Mouse (Mus musculus) T-helper 1 cell (primary cell): ENCODE results near the gene Parg.
"Not testable (repeated sequence)": the region's sequence is repeated elsewhere in the genome, so short reads cannot be mapped to it uniquely, and the experiment has no call there.

ENCODE experiments used
- in situ Hi-C: fragments of 300-600 bp; cut with MboI, MseI; formaldehyde crosslinking; loops from one replicate; pipeline ENCODE4 v1.15.1; 2025; ENCODE audit warnings: high pct_unique_total_duplicates

The Parg gene

DNA sequence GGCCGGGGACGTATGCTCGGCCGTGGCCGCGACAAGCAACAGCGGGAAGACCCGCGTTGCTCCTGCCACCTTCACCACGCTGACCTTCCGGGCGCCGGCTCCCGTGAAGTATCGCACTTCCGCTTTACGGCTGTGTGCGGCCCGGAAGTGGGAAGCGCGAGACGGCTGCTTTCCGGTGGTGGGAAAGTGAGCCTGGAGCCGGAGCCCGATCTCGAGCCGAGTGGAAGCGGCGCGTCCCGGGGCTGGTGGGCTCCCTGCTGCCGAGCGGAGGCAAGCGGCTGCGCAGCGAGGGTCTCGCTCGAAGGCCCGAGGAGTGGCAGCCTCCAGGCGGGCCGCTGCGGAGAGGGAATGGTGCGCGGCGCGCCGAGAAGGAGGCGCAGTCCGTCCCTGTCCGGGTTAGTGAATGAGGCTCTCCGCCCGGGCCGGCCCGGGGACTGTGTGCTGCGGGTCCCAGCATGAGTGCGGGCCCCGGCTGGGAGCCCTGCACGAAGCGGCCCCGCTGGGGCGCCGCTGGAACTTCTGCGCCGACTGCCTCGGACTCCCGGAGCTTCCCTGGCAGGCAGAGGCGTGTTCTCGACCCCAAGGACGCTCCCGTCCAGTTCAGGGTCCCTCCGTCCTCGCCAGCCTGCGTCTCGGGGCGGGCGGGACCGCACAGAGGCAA is at the start of gene Parg, which contains the start of gene Timm23:
Parg (plus strand) TSS at position 159 of the 661 bp plus-strand sequence.
Timm23 (minus strand) TSS at position 108 of the 661 bp plus-strand sequence.
- in situ Hi-C loops = no loop called here

DNA sequence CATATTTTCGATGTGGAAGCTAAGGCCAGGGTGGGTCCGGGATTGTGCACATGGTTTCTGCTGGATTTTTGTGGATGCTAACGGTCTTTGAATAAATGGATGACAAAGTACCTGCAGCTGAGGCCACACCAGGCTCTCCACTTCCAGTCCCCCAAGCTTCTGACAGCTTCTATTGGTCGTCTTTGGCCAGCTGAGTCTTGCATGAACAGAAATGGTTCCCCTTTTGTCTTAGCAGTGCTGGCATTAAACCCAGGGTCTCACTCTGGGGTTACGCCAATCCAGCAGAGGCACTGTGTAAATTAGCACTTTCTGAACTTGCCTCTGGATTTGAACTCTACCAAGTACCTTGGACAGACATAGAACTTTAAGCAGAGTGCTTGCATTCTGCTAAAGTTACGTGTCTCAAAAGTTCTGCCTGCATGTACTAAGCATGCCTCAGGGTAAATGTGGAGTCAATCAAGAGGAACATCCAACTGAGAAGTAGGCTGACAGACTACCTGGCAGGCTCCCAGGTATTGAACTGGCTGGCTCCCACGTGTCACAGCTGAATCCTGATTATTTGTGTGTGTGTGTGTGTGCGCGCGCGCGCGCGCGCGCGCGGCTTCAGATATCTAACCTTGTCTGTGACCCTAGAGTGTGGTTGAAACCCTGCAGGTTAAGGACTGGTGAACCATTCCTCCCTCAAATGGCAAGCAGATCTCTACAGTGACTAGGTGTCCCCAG is 49.3 kb upstream of the Parg start:
- in situ Hi-C loops = no loop called here

DNA sequence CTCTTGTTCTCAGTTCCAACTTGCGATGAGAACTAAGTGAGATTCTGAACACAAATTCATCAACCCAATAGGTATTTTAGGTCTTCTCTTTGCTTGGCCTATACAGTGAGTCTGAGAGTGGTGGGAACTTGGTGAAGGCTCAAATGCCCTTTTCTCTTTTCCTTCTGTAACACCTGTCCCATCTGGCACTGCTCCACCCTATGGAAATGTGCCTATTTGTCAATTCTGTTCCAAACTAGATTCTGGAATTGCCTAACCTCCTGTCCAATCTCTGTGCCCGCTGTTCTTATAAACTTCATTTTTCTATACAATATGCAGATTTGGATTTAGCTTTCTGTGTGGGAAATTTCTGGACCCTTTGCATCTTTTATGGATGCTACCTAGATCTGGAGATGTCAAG is 48.6 kb upstream of the Parg start:
- in situ Hi-C loops = no loop called here

DNA sequence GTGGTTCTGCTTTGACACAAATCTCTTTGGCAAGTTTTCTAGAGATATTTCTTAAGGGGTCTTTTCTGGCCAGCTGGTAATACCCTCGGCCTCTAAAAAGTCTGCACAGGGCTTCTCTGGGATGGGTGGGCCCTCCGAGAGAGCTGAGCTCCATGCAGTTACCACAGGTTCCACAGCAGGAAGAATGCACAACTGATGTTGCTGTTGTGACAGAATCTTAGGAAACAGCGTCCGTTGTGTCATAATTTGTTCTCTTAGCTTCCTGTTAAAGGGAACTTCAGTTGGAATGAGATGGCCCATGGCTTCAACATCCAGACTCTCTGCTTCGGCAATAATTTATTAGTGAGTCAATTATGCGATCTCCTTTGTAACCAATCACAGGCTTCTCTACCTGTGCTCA is 47.0 kb upstream of the Parg start:
- in situ Hi-C loops = loop anchor here (5.0 kb wide), 1 partner anchor 67 kb away; the partner anchor contains the start of genes Dph3 and Oxnad1

DNA sequence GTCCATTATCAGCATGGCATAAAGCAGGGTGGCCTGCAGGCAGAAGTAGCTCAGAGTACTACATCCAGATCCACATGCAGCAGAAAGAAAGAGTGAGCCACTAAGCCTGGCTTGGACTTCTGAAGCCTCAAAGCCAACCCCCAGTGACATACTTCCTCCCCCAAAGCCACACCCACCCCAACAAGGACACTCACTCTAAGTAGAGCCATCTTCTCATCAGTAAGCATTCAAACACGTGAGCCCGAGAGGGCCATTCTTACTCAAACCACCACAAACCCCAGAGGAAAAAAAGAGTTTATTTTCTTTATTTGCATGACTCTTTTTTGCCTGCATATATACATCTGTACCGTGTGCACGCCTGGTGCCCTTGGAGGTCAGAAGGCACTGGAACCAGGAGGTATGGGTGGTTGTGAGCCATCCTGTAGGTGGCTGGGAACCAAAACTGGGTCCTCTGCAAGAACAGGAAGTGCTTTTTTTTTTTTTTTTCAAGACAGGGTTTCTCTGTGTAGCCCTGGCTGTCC is 42.5 kb upstream of the Parg start:
- in situ Hi-C loops = loop anchor here (5.0 kb wide), 1 partner anchor 72 kb away; the partner anchor contains the start of genes Dph3 and Oxnad1

DNA sequence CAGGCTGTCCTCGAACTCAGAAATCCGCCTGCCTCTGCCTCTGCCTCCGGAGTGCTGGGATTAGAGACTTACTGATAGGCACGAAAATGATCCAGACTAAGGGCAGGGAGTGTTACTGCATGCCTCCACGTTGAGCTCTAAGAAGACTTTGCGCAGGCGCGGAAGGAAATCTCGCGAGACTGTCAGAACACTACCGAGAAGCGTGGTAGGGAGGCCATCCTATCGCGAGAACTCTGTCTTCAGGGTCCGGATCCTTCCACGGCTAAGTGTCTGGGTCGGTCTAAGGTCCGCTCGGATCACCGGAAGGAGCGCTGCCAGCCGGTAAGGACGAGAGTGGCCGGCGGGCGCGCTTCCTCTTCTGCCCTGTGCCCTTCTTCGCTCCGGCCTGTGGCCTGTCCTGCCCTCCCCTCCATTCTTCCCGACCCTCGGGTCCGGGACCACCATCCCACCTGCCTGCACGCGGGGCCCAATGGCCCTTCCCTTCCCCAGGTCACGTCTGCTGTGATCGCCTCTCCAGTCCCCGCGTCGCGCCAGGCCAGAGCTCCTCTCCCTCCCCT is 42.0 kb upstream of the Parg start, which contains the start of gene Ncoa4:
Ncoa4 (plus strand) TSS at position 176 of the 557 bp plus-strand sequence.
- in situ Hi-C loops = loop anchor here (5.0 kb wide), 1 partner anchor 72 kb away; the partner anchor contains the start of genes Dph3 and Oxnad1

DNA sequence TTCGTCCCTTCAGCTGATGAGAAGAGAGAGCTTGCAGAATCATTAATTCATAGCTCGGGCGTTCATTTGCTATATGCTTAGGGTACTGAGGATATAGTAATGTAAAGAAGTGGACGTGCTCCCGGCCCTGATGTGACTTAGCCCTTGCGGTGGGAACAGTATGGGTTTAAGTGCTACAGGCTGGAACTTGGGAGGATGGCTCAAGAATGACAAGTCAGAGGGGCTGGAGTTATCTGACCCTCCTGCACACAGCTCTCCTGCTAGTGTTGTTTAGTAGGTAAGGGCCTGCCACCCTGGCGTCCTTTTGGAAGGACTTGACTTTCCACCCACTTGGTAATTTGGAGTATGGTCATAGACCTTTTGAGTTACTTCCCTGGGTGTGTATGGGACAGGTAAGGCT is 41.2 kb upstream of the Parg start:
- in situ Hi-C loops = no loop called here

DNA sequence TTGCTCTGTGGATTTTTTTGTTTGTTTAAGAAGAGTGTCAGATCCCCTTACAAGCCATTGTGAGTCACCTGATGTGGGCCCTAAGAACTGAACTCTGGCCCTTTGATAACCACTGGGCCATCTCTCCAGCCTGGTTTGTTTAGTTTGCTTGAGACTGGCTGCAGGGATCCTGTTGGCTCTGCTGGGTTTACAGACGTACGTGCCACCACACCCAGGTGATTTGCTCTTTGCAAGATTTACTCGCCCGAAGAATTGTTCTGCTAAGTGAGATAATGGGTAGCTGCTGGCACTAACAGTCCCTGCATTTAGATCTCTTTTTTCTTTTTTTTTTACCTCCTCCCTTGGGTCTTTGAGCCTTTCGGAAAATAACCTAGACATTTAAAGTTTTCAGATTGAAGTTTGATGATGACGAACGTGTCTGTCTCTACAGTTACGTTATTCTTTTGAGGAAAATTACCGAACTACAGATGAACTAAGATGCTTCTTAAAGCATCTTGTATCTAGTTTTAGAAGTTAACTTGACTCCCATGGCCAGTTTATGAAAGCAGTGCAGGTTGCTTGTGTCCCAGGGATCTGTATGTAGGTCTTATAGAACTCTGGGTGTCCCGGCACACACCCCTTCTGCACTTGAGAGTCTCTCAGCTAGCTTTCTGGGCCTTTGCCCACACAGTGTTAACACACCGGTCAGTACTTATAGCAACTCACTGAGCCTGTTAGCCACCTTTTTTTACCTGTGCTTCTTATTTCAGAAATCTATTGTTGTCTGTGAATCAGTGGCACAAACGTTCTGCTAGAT is 40.5 kb upstream of the Parg start:
- in situ Hi-C loops = no loop called here

DNA sequence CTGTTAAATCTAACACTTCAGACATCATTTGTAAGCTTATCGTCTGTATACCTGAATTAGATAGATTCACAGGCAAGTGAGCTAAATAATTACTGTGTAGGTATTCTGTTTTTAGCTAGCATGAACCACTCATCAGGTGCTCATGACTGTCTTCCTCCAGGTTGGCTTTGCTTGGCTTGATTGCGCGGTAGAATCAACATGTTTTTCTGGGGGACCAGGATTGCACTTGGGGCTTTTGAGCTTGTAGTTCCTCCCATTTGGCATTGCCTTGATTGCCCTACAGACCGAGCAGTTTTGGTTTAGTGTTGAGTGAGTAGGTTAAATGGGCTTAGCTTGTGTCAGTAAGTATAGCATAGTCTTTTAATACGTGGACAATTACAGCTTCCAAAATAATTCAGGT is 39.5 kb upstream of the Parg start:
- in situ Hi-C loops = no loop called here

DNA sequence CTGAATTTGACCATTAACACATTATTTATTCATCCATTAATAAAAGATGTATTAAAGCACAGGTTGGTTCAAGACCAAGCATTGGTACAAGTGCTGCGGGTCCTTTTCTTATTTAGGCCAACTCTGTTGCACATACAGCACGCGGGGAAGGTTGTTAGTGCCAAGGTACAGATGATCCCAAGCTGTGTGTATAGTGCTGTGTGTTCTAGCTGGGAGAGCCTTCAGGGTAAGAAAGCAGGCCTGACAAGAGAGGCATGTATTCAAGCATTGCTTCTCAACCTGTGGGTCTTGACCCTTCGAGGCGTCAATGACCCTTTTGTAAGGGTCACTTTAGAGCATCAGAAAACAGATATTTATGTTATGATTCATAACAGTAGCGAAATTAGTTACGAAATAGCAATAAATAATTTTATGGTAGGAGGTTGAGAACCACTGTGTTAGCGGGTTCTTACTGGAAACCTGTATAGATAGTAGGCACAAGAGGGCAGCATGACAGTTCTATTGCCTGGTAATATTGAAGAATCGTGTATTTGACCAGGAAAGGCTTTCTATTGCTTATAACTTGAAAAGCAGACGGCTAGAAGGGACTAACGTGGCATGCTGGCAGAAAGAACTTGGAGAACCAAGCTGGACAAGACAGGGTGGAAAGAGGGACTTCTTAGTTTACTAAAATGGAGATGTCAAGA is 38.4 kb upstream of the Parg start:
- in situ Hi-C loops = no loop called here

DNA sequence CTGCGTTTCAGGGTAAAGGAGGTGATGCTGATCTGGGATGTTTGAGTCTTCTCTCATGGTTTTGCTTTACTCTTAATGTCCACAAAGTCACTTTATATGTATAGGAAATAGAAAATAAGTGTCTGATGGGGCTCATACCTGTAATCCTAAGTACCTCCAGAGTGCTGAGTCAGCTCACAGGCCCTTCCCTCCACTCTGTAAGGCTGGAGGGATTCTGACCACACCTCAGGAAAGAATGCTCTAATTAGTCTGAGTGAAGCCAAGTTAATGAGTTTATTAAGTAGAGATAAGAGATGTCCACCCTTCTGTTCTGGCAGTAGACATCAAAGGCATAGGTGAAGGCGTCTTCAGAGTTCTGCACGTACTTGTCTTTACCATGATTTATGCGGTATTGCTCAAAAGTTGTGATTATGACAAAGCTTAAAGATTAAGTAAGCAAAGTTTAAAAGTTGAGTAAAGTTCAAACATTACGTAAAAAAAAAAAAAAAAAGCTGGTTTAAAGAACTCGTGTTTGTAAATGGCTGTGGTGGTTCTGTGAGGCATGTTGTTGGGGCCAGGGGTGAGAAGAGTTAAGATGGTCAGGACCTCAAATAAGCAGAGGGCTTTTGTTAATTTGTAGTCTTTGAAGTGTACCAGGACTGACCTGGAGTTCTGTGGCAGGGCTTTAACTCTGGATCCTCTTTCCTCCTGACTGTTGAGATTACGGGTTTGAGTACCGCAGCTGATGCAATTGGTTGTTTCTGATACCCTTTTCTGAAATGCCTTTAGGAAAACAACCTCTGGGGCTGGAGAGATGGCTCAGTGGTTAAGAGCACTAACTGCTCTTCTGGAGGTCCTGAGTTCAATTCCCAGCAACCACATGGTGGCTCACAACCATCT is 37.3 kb upstream of the Parg start:
- in situ Hi-C loops = no loop called here

DNA sequence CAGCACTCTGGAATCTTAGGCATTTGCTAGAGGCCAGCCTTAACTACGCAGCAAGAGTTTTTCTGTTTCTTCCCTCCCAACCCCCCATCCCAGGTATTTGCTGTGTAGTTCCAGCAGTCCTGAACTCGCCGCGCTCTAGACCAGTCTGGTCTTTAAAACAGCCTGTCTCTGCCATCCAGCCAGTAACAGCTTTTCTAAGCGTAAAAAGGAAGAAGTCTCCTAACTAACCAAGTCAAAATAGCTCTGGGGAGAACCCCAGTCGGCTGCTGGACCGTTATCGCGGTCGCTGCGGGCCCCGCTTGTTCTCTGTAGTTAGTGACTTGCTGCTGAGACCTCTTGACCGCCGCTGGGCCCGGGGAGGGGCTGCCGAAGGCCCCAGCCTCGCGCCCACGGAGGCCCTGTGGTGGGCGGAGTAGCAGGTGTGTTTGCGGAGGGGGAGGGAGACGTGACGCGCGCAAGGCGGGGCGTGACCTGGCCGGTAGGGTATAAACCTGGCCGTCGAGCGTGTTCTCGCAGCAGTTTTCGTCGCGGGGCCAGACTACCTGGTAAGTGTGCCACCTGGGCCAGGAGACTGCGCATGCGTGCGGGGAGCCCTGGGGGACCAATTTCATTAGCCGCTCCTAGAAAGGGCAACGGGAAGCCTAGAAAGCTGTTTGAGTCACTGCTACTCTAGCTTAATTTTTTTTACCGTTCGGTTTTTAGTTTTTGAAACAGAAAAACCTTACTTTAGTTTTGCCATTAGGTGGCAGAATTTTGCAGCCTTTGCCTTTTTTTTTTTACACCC is 36.3 kb upstream of the Parg start:
- in situ Hi-C loops = no loop called here

DNA sequence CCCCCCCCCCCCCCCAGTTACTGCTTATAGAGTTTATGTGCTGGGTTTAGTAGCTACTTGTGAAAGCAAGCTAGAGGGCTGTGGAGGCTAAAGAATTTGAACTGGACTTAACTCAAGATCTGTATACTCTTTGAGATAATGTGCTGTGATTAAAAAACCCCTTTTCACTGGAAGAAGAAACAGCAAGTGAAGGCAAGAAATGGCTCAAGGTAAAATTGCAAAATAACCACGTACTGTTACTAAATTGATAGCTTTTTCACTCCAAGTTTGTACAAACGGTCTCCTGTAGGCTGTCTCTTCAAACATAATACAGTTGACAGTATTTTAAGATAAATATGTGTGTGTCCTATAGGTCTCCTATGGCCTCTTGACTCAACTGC is 35.7 kb upstream of the Parg start:
- in situ Hi-C loops = no loop called here

DNA sequence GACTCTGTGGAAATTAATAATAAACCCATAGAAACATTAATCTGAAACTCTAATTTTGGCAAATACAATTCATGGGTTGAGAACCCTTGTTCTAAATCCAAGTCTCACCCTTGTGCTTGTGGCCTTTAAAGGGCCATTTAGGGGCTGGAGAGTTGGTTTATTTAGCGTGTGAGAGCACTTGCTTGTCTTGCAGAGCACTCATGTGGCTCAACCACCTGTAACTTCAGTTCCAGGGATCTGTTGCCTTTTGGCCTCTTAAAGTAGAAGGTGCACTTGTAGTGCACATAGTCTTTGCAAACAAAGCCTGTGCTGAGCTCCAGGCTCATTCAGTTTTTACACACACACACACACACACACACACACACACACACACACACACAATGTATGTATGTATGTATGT is 34.9 kb upstream of the Parg start:
- in situ Hi-C loops = no loop called here

DNA sequence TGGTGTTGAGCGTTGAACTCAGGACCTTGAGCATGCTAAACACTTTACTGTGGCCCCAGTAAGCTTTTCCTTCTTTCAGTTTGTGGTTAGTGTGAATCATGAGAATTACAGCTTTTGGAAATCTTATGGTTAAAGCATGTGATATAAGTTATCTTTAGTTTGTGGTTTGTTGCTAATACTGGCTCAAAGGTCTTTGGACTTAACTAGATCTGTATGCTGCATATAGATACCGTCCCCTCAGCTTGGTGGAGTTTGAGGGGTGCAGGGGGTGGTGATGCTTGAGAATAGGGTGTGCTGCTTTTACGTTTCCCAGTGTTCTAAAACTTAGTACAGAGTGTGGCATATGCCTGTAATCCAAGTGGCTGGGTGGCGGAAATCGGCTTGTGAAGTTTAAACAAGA is 34.4 kb upstream of the Parg start:
- in situ Hi-C loops = no loop called here

DNA sequence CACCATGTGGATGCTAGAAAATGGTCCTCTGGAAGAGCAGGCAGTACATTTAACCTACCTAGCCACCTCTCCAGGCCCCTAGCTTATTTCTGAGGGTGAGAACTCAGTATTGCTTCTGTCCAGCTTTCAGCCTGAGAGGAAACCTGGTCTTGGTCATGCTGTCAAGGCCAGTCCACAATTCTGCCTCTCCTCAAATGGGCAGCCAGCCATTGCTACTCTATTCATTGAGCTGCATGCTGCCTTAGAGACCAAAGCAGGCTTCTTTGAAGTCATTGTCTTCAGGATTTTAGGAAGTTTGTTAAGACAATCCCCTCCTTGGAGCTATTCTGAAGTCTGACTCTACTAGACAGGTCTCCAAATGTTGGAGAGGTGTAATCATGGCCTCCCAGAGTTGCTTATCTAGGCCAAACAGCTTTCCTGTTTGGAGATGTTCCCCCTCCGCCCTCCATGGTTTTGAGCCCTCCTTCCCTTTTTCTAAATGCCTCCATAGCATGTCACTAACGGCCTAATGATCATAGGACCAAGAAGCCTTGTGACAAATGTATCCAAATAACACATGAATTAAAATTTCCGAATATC is 33.0 kb upstream of the Parg start:
- in situ Hi-C loops = no loop called here

DNA sequence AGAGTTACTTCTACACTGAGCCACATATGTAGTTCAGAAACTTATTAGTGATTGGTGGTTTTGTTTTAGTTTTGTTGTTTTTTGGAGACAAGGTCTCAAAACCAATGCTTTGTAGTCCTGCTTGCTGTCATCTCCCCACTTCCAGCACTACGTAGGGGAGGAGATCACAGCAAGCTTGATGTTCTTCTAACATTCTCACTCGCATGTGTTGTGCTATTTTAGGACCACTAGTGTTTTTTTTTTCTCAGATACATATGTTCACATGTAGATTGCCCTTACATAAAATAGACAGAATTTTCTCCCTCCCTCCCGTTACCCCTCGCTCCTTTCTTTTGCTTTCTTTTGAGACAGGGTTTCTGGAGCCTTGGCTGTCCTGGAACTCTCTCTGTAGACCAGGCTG is 31.6 kb upstream of the Parg start:
- in situ Hi-C loops = no loop called here

DNA sequence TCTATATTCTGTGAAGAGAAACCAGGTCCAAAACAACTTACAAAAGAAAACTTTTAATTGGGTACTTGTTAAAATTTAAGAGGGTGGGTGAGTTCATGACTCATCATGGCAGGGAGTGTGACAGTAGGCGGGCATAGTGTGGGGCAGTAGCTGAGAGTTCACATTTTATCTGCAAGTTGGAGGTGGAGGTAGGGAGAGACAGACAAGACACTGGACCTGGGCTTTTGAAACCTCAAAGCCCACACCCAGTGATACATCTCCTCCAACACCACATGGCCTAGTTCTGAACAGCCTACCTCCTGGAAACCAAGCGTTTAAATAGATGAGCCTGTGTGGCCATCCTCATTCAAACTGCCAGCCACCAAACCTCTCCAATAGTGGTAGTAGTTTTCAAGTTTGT is 26.4 kb upstream of the Parg start:
- in situ Hi-C loops = no loop called here

DNA sequence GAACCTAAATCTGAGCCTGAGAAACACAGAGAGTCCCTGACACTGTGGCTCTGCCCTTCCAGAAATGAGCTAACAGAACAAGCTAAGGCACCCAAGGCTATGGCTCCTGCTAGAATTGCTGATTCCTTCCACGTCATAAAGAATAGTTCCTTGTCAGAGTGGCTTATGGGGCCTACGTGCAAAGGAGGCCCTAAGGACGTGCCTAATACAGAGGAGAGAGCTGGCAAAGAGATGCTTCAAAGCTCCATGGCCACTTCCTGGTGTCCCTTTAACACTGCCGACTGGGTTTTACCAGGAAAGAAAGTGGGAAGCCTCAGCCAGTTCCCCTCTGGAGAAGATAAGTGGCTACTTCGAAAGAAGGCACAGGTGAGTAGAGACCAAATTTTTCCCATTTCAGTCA is 25.2 kb upstream of the Parg start:
- in situ Hi-C loops = not testable (repeated sequence)
